Comparison of ENCODE assay signal across 27 mouse cellular contexts in genomic region chr5:137817466-137818222, GRCm38 (mm10). TPM values are rescaled to one million over a fixed set of nuclear protein-coding genes. Genes with fewer than 3 reads are reported as not detected.
DNase-seq lines count a peak whose midpoint lies in the region; ATAC-seq and TF ChIP-seq lines count a peak whose summit lies in the region.
"Had no signal": no experiment of that assay in that cellular context is flagged by ENCODE, and none has a peak within 500 bp of the region (broad histone marks: within the 10 kb centered on the region; RNA-seq: fewer than 3 reads in every experiment).

No protein-coding gene starts in this region.

- no peak for TF ChIP-seq EP300 in heart, adult 2 months (IDR thresholded peaks at IDR 0.05; ENCODE audit: insufficient read depth, low read depth, low read length)
- no peak for TF ChIP-seq EP300 in liver, postnatal 0 days (IDR thresholded peaks at IDR 0.05; ENCODE audit: low read depth)

- no peak for TF ChIP-seq POLR2A in heart, adult 2 months (IDR thresholded peaks at IDR 0.05; ENCODE audit: insufficient read depth, low read depth, low read length)
- TF ChIP-seq POLR2A in myocyte (IDR thresholded peaks at IDR 0.05; ENCODE audit: insufficient read length, low read depth) = no peak

- H3K9me3 ChIP-seq in heart, embryonic 14.5 days (ENCODE audit: control insufficient read depth, low read length) = no peaks in the 10 kb centered on the region
- no peaks in the 10 kb centered on the region for H3K9me3 ChIP-seq in liver, postnatal 0 days (ENCODE audit: low read length)
- H3K9me3 ChIP-seq: forebrain, embryonic 13.5 days; limb, embryonic 10.5 days had no signal

- H3K27me3 ChIP-seq in heart, embryonic 14.5 days (ENCODE audit: control insufficient read depth, insufficient read depth, low read length) = no peaks in the 10 kb centered on the region
- H3K27me3 ChIP-seq in heart, adult 2 months (ENCODE audit: control insufficient read depth, insufficient read depth, low read length) = no peaks in the 10 kb centered on the region
- H3K27me3 ChIP-seq in liver, postnatal 0 days (ENCODE audit: insufficient read depth, low read length) = no peaks in the 10 kb centered on the region
- peaks cover 4% of the 10 kb centered on the region for H3K27me3 ChIP-seq in myocyte (ENCODE audit: control insufficient read depth, insufficient read depth, insufficient read length)
- H3K27me3 ChIP-seq: forebrain, embryonic 13.5 days had no signal

- H3K4me3 ChIP-seq in heart, embryonic 14.5 days (ENCODE audit: control insufficient read depth in 1 of 2, insufficient read depth in 1 of 2, low read depth in 1 of 2, low read length in 2 of 2) = no peak overlapping the region
- no peak overlapping the region for H3K4me3 ChIP-seq in heart, adult 2 months
- no peak overlapping the region for H3K4me3 ChIP-seq in liver, postnatal 0 days (ENCODE audit: low read depth, low read length)
- H3K4me3 ChIP-seq in myocyte = no peak overlapping the region
- H3K4me3 ChIP-seq: erythroblast, embryonic 14.5 days; forebrain, embryonic 13.5 days; limb, embryonic 10.5 days; megakaryocyte, embryonic 14.5 days had no signal

- no peak overlapping the region for H3K4me2 ChIP-seq in heart, embryonic 14.5 days (ENCODE audit: low read length)
- no peak overlapping the region for H3K4me2 ChIP-seq in liver, postnatal 0 days (ENCODE audit: low read depth, low read length)
- H3K4me2 ChIP-seq in myocyte (ENCODE audit: low read depth) = peak overlapping the region; percentile 21
- H3K4me2 ChIP-seq: forebrain, embryonic 13.5 days had no signal

- intact Hi-C loops in heart, adult 2 months (cut with DNase I) = no loop called here

- no peak overlapping the region for H3K9ac ChIP-seq in heart, embryonic 14.5 days (ENCODE audit: low read length)
- H3K9ac ChIP-seq in heart, adult 2 months (ENCODE audit: low read depth, low read length) = no peak overlapping the region
- no peak overlapping the region for H3K9ac ChIP-seq in liver, postnatal 0 days (replicated peaks)
- H3K9ac ChIP-seq: forebrain, embryonic 13.5 days; liver, embryonic 14.5 days had no signal

- no peak overlapping the region for H3ac ChIP-seq in myocyte (ENCODE audit: control insufficient read depth, insufficient read length)

- no peaks in the 10 kb centered on the region for H3K4me1 ChIP-seq in heart, embryonic 14.5 days (ENCODE audit: control insufficient read depth in 2 of 2, insufficient read depth in 2 of 2, low read length in 2 of 2)
- no peaks in the 10 kb centered on the region; the same call in 1 of the 2 replicates for H3K4me1 ChIP-seq in heart, adult 2 months (ENCODE audit: control insufficient read depth, insufficient read depth, low read length)
- H3K4me1 ChIP-seq in liver, postnatal 0 days (ENCODE audit: insufficient read depth) = no peaks in the 10 kb centered on the region
- H3K4me1 ChIP-seq: forebrain, embryonic 13.5 days; limb, embryonic 10.5 days had no signal

- peak overlapping the region; percentile 54 to 60; a peak in 3 of 4 replicates for H3K27ac ChIP-seq in heart, embryonic 14.5 days (replicated peaks in 1 of 2; ENCODE audit: control insufficient read depth in 1 of 2, insufficient read depth in 1 of 2, low read depth in 2 of 2, low read length in 2 of 2)
- H3K27ac ChIP-seq in heart, adult 2 months = no peak overlapping the region
- peak overlapping the region; percentile 34; the same call in 1 of the 2 replicates for H3K27ac ChIP-seq in liver, postnatal 0 days (ENCODE audit: low read depth)
- H3K27ac ChIP-seq: forebrain, embryonic 13.5 days; limb, embryonic 10.5 days; liver, embryonic 14.5 days had no signal

- H3K36me3 ChIP-seq in heart, embryonic 14.5 days (ENCODE audit: control insufficient read depth, insufficient read depth, low read length) = no peaks in the 10 kb centered on the region
- no peaks in the 10 kb centered on the region for H3K36me3 ChIP-seq in heart, adult 2 months (ENCODE audit: control insufficient read depth, insufficient read depth, low read length)
- no peaks in the 10 kb centered on the region for H3K36me3 ChIP-seq in liver, postnatal 0 days (replicated peaks; ENCODE audit: insufficient read depth, low read length)
- no peaks in the 10 kb centered on the region for H3K36me3 ChIP-seq in myocyte (ENCODE audit: control insufficient read depth, insufficient read depth)
- H3K36me3 ChIP-seq: limb, embryonic 10.5 days had no signal

- H3K79me2 ChIP-seq in heart, adult 2 months (replicated peaks; ENCODE audit: control insufficient read depth, insufficient read depth, low read length) = no peaks in the 10 kb centered on the region
- no peaks in the 10 kb centered on the region for H3K79me2 ChIP-seq in myocyte (ENCODE audit: control insufficient read depth, insufficient read depth)

- no peak for ATAC-seq in CD4-positive, CD25-positive, alpha-beta regulatory T cell, adult 4 months
- no peak; the same call in 1 of the 2 replicates for ATAC-seq in heart, embryonic 14.5 days (ENCODE audit: insufficient number of reproducible peaks, insufficient read depth, low FRiP score, low read depth)
- ATAC-seq in liver, postnatal 0 days = peak; percentile 48; the same call in 1 of the 2 replicates
- ATAC-seq: forebrain, embryonic 13.5 days had no signal

- no peak for TF ChIP-seq CTCF in heart, adult 2 months (IDR thresholded peaks at IDR 0.05)
- TF ChIP-seq CTCF in liver, postnatal 0 days (IDR thresholded peaks at IDR 0.05; ENCODE audit: low read depth) = no peak

- peak; percentile 12 for DNase-seq in CD4-positive, CD25-positive, alpha-beta regulatory T cell, adult 2 months (ENCODE audit: low read depth, low spot score)
- DNase-seq in heart, adult 2 months = no peak
- DNase-seq in liver, postnatal 0 days = no peak
- no peak for DNase-seq in liver
- no peak for DNase-seq in right cerebral cortex, postnatal 25 days
- DNase-seq: adrenal gland, adult 8-10 months; cerebellum, adult 9-10 months; gastrocnemius, postnatal 14 days; kidney, adult 2 months; kidney, postnatal 4 days; layer of hippocampus, adult 9-11 months; lung, postnatal 10 days; midbrain, embryonic 14.5 days; thymus, postnatal 36 days had no signal

- WGBS in heart, embryonic 14.5 days = 49% methylated on average over 4 of the region's 4 CpGs
- WGBS in heart, adult 2 months = 19% methylated on average over 4 of the region's 4 CpGs
- 53% methylated on average over 4 of the region's 4 CpGs for WGBS in liver, postnatal 0 days (ENCODE audit: insufficient replicate concordance)

TF ChIP-seq in myocyte, 11 proteins besides CTCF, POLR2A, EP300 and RAD21 (continues in another document):
- TF ChIP-seq SRF (IDR thresholded peaks at IDR 0.05; ENCODE audit: control insufficient read depth, insufficient read length, low read depth) (no peak), E2F4 (IDR thresholded peaks at IDR 0.05; ENCODE audit: insufficient read depth) (no peak), TCF12 (IDR thresholded peaks at IDR 0.05; ENCODE audit: insufficient read depth, poor library complexity, severe bottlenecking) (no peak), MYOD1 (IDR thresholded peaks at IDR 0.05; ENCODE audit: control insufficient read depth in 1 of 3, insufficient read length in 2 of 3, low read depth in 2 of 3) (no peak), POLR2AphosphoS2 (IDR thresholded peaks at IDR 0.05; ENCODE audit: insufficient read length, low read depth) (no peak), MYOG (IDR thresholded peaks at IDR 0.05; ENCODE audit: control insufficient read depth in 1 of 3, insufficient read depth in 1 of 3, insufficient read length in 2 of 3, low read depth in 2 of 3) (no peak), TCF3 (IDR thresholded peaks at IDR 0.05; ENCODE audit: insufficient read length, low read depth) (no peak), CEBPB (IDR thresholded peaks at IDR 0.05; ENCODE audit: insufficient read depth, poor library complexity, severe bottlenecking) (no peak)

RNA-seq across cellular contexts. Expression of gene Pilra, which starts 18.4 kb away (rescaled TPM):
- polyA plus RNA-seq in CD4-positive, CD25-positive, alpha-beta regulatory T cell, adult 4 months (2017; shearing (Covaris generic)) = under 1 TPM in 1 of 2 experiments, not detected in 1; 0.51 TPM
- 3.2 and 3.8 TPM in 2 replicates for polyA plus RNA-seq in heart, embryonic 14.5 days (2014; fragmentation: Nextera tagmentation; extraction: Ambion mirVana)
- 1 to 10 TPM in 1 of 2 experiments, under 1 TPM in 1; 0.97 to 3.1 TPM for total RNA-seq in heart, adult 2 months (2021)
- polyA plus RNA-seq in heart, adult 2 months (2012; rRNA removed) = 2.6 and 5.3 TPM in 2 replicates
- polyA plus RNA-seq in liver, postnatal 0 days (2015; fragmentation: Nextera tagmentation; extraction: Ambion mirVana) = 8.7 and 12.1 TPM in 2 replicates
- 0.05 TPM for polyA plus RNA-seq in myocyte (2012; fragmentation: generic; extraction: Trizol)
- polyA plus RNA-seq: erythroblast, embryonic 14.5 days; neural tube, embryonic 14.5 days had no signal

RNA-seq across cellular contexts. Expression of gene Zcwpw1, which starts 30.0 kb away (rescaled TPM):
- 10 to 100 TPM; 15.2 to 24.8 TPM for polyA plus RNA-seq in CD4-positive, CD25-positive, alpha-beta regulatory T cell, adult 4 months (2017; shearing (Covaris generic))
- polyA plus RNA-seq in heart, embryonic 14.5 days (2014; fragmentation: Nextera tagmentation; extraction: Ambion mirVana) = 7.3 and 7.6 TPM in 2 replicates
- under 1 TPM; 0.44 to 0.52 TPM for total RNA-seq in heart, adult 2 months (2021)
- polyA plus RNA-seq in heart, adult 2 months (2012; rRNA removed) = 0.39 and 0.50 TPM in 2 replicates
- 1.5 and 1.9 TPM in 2 replicates for polyA plus RNA-seq in liver, postnatal 0 days (2015; fragmentation: Nextera tagmentation; extraction: Ambion mirVana)
- polyA plus RNA-seq in myocyte (2012; fragmentation: generic; extraction: Trizol) = 2.2 TPM

RNA-seq across cellular contexts. Expression of gene Mepce, which starts 30.2 kb away (rescaled TPM):
- polyA plus RNA-seq in CD4-positive, CD25-positive, alpha-beta regulatory T cell, adult 4 months (2017; shearing (Covaris generic)) = 10 to 100 TPM; 27.5 to 32.3 TPM
- polyA plus RNA-seq in heart, embryonic 14.5 days (2014; fragmentation: Nextera tagmentation; extraction: Ambion mirVana) = 7.9 and 9.2 TPM in 2 replicates
- total RNA-seq in heart, adult 2 months (2021) = 10 to 100 TPM; 21.3 to 26.0 TPM
- polyA plus RNA-seq in heart, adult 2 months (2012; rRNA removed) = 24.1 and 31.5 TPM in 2 replicates
- 4.7 and 5.0 TPM in 2 replicates for polyA plus RNA-seq in liver, postnatal 0 days (2015; fragmentation: Nextera tagmentation; extraction: Ambion mirVana)
- 34.4 TPM for polyA plus RNA-seq in myocyte (2012; fragmentation: generic; extraction: Trizol)

RNA-seq across cellular contexts. Expression of gene Ppp1r35, which starts 39.0 kb away (rescaled TPM):
- polyA plus RNA-seq in CD4-positive, CD25-positive, alpha-beta regulatory T cell, adult 4 months (2017; shearing (Covaris generic)) = 1 to 10 TPM; 6.9 to 7.0 TPM
- polyA plus RNA-seq in heart, embryonic 14.5 days (2014; fragmentation: Nextera tagmentation; extraction: Ambion mirVana) = 29.8 and 36.7 TPM in 2 replicates
- total RNA-seq in heart, adult 2 months (2021) = 10 to 100 TPM in 1 of 2 experiments, 1 to 10 TPM in 1; 7.4 to 10.8 TPM
- polyA plus RNA-seq in heart, adult 2 months (2012; rRNA removed) = 6.8 and 12.0 TPM in 2 replicates
- polyA plus RNA-seq in liver, postnatal 0 days (2015; fragmentation: Nextera tagmentation; extraction: Ambion mirVana) = 13.4 and 18.1 TPM in 2 replicates
- 40.4 TPM for polyA plus RNA-seq in myocyte (2012; fragmentation: generic; extraction: Trizol)

RNA-seq across cellular contexts. Expression of gene Pilrb1, which starts 40.3 kb away (rescaled TPM):
- polyA plus RNA-seq in CD4-positive, CD25-positive, alpha-beta regulatory T cell, adult 4 months (2017; shearing (Covaris generic)) = under 1 TPM in 1 of 2 experiments, not detected in 1; 0.58 TPM
- 0.44 and 0.68 TPM in 2 replicates for polyA plus RNA-seq in heart, embryonic 14.5 days (2014; fragmentation: Nextera tagmentation; extraction: Ambion mirVana)
- total RNA-seq in heart, adult 2 months (2021) = 1 to 10 TPM; 1.1 to 2.0 TPM
- 2.3 and 4.2 TPM in 2 replicates for polyA plus RNA-seq in heart, adult 2 months (2012; rRNA removed)
- polyA plus RNA-seq in liver, postnatal 0 days (2015; fragmentation: Nextera tagmentation; extraction: Ambion mirVana) = 11.7 and 11.9 TPM in 2 replicates
- polyA plus RNA-seq in myocyte (2012; fragmentation: generic; extraction: Trizol) = not detected
- total RNA-seq: gastrocnemius, postnatal 14 days; left cerebral cortex, adult 8-10 months had no signal
- polyA plus RNA-seq: embryonic facial prominence, embryonic 11.5 days; erythroblast, embryonic 14.5 days; forebrain, embryonic 13.5 days; hindbrain, embryonic 11.5 days; limb, embryonic 10.5 days; midbrain, embryonic 14.5 days; neural tube, embryonic 14.5 days; testis, adult 2 months had no signal
